Mouse (Mus musculus) liver, adult 2 months (tissue): ENCODE results near the gene Gm11214.

Experiments used
- CTCF ChIP-seq: fragments of 200-500 bp; IDR thresholded peaks from 2 replicates; pipeline ENCODE4 v1.5.1; 2011; ENCODE audit warnings: low read depth, low read length, control low read depth
- POLR2A ChIP-seq: fragments of 200-500 bp; IDR thresholded peaks from 2 replicates; pipeline ENCODE4 v1.6.1; 2011; ENCODE audit warnings: low read length, control low read depth; ENCODE audit not compliant: insufficient read depth; ENCODE audit errors: extremely low read depth

GRCm38 (mm10) chr4:63704232-63704631 lies 41.1 kb upstream of the Gm11214 start:
- no peak for TF ChIP-seq CTCF
- no peak for TF ChIP-seq POLR2A
